Mouse (Mus musculus): ENCODE measurements around the gene AW011738. TPM values are rescaled to one million over a fixed set of nuclear protein-coding genes. Genes with fewer than 3 reads are reported as not detected.

Gene AW011738
- polyA plus RNA-seq (2012; fragmentation: generic; extraction: Trizol): 0.48 TPM

DNA sequence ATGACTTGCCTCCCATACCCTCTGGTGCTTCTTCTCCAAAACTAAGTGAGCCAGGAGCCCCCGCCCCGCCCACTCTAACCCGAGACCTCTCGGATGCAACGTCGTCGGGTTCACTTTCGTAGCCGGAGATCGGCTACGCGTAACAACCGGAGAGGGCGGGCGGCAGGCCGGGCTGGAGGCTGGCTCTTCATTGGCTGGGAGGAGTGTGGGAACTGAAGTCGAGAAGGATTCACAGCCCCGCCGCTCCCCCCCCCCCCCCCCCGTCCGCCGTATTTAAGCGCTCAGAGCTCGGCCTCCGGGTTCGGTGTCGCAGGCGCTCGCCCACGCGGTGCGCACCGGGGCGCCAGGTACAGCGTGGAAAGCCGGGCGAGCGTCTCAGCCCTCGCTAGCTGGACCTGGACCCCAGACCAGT lies at the start of gene AW011738:
AW011738 (plus strand) TSS at position 304 of the 412 bp plus-strand sequence.
- H3K4me2 ChIP-seq (ENCODE audit: low read depth): peak within 1 kb of the TSS; percentile 87
- no peaks in the 10 kb centered on the region for H3K36me3 ChIP-seq (ENCODE audit: control insufficient read depth, insufficient read depth)
- TF ChIP-seq USF1 (IDR thresholded peaks at IDR 0.05; ENCODE audit: low read depth) (no peak), MYOG (IDR thresholded peaks at IDR 0.05; ENCODE audit: control insufficient read depth in 1 of 3, insufficient read depth in 1 of 3, insufficient read length in 2 of 3, low read depth in 2 of 3) (no peak), MYOD1 (IDR thresholded peaks at IDR 0.05; ENCODE audit: control insufficient read depth in 1 of 3, insufficient read length in 2 of 3, low read depth in 2 of 3) (no peak), MAX (IDR thresholded peaks at IDR 0.05; ENCODE audit: low read depth) (no peak), POLR2A (IDR thresholded peaks at IDR 0.05; ENCODE audit: insufficient read length, low read depth) (no peak), TCF3 (IDR thresholded peaks at IDR 0.05; ENCODE audit: insufficient read length, low read depth) (no peak), REST (IDR thresholded peaks at IDR 0.05; ENCODE audit: insufficient read depth, insufficient read length) (no peak)
- H3K79me2 ChIP-seq (ENCODE audit: control insufficient read depth, insufficient read depth): no peaks in the 10 kb centered on the region
- no peaks in the 10 kb centered on the region for H3K27me3 ChIP-seq (ENCODE audit: control insufficient read depth, insufficient read depth, insufficient read length)
- peak within 1 kb of the TSS; percentile 33 for H3K4me3 ChIP-seq
- H3ac ChIP-seq (ENCODE audit: control insufficient read depth, insufficient read length): peak within 1 kb of the TSS; percentile 11

DNA sequence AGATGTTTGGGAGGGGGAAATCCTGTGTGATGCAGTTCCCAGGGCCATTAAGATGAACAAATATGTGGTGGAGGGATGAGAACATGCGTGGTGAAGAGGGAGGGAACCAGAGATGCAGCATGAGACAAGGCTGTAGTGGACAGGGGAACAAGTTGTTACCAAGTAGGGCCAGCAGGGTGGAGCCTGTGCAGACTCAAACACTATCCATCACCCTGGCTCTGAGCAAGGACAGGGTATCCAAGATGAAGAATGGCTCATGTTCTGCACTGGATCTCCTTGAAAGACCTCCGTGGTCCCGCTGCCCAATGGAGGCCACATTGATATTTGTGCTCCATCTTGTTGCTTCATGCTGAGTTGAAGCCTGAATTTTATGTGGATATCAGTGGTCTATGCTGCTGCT lies 48.3 kb upstream of the AW011738 start:
- Histone ChIP-seq H3ac (ENCODE audit: control insufficient read depth, insufficient read length) (no peak overlapping the region), H3K27me3 (ENCODE audit: control insufficient read depth, insufficient read depth, insufficient read length) (no peaks in the 10 kb centered on the region), H3K4me3 (no peak overlapping the region), H3K79me2 (ENCODE audit: control insufficient read depth, insufficient read depth) (no peaks in the 10 kb centered on the region), H3K4me2 (ENCODE audit: low read depth) (no peak overlapping the region), H3K36me3 (ENCODE audit: control insufficient read depth, insufficient read depth) (no peaks in the 10 kb centered on the region)
- no peak for TF ChIP-seq POLR2A (IDR thresholded peaks at IDR 0.05; ENCODE audit: insufficient read length, low read depth)
- TF ChIP-seq MYOG (IDR thresholded peaks at IDR 0.05; ENCODE audit: control insufficient read depth in 1 of 3, insufficient read depth in 1 of 3, insufficient read length in 2 of 3, low read depth in 2 of 3): no peak
- TF ChIP-seq E2F4 (IDR thresholded peaks at IDR 0.05; ENCODE audit: insufficient read depth): no peak

DNA sequence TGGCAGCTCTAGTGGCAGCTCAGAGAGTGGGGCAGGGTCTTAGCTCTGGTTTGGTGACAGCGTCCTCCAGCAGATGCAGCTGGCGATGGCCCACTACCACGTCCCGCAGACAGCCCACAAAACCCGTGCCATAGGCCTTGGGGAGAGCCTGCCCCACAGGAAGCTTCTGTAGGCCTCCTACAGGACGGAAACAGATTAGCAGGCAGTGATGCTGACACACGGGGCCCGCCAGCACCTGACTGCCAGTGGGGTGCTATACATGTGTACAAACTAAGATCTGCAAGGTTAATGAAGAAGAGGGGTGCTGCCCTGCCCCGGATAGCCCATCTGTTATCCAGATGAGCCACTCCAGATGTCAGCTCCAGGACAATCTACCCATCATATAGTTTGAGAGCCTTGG lies 36.6 kb upstream of the AW011738 start:
- H3K4me3 ChIP-seq: no peak overlapping the region
- TF ChIP-seq SRF (IDR thresholded peaks at IDR 0.05; ENCODE audit: control insufficient read depth, insufficient read length, low read depth): no peak
- TF ChIP-seq POLR2AphosphoS2 (IDR thresholded peaks at IDR 0.05; ENCODE audit: insufficient read length, low read depth): no peak
- no peak for TF ChIP-seq CEBPB (IDR thresholded peaks at IDR 0.05; ENCODE audit: insufficient read depth, poor library complexity, severe bottlenecking)
- no peak for TF ChIP-seq TCF3 (IDR thresholded peaks at IDR 0.05; ENCODE audit: insufficient read length, low read depth)
- no peak for TF ChIP-seq POLR2A (IDR thresholded peaks at IDR 0.05; ENCODE audit: insufficient read length, low read depth)
- no peak for TF ChIP-seq REST (IDR thresholded peaks at IDR 0.05; ENCODE audit: insufficient read depth, insufficient read length)
- no peak for TF ChIP-seq E2F4 (IDR thresholded peaks at IDR 0.05; ENCODE audit: insufficient read depth)
- no peak for TF ChIP-seq MAX (IDR thresholded peaks at IDR 0.05; ENCODE audit: low read depth)
- TF ChIP-seq MYOG (IDR thresholded peaks at IDR 0.05; ENCODE audit: control insufficient read depth in 1 of 3, insufficient read depth in 1 of 3, insufficient read length in 2 of 3, low read depth in 2 of 3): no peak
- TF ChIP-seq USF1 (IDR thresholded peaks at IDR 0.05; ENCODE audit: low read depth): no peak
- no peak for TF ChIP-seq MYOD1 (IDR thresholded peaks at IDR 0.05; ENCODE audit: control insufficient read depth in 1 of 3, insufficient read length in 2 of 3, low read depth in 2 of 3)
- TF ChIP-seq TCF12 (IDR thresholded peaks at IDR 0.05; ENCODE audit: insufficient read depth, poor library complexity, severe bottlenecking): no peak
- no peak overlapping the region for H3ac ChIP-seq (ENCODE audit: control insufficient read depth, insufficient read length)
- H3K36me3 ChIP-seq (ENCODE audit: control insufficient read depth, insufficient read depth): no peaks in the 10 kb centered on the region
- no peaks in the 10 kb centered on the region for H3K79me2 ChIP-seq (ENCODE audit: control insufficient read depth, insufficient read depth)
- no peak overlapping the region for H3K4me2 ChIP-seq (ENCODE audit: low read depth)
- H3K27me3 ChIP-seq (ENCODE audit: control insufficient read depth, insufficient read depth, insufficient read length): no peaks in the 10 kb centered on the region

DNA sequence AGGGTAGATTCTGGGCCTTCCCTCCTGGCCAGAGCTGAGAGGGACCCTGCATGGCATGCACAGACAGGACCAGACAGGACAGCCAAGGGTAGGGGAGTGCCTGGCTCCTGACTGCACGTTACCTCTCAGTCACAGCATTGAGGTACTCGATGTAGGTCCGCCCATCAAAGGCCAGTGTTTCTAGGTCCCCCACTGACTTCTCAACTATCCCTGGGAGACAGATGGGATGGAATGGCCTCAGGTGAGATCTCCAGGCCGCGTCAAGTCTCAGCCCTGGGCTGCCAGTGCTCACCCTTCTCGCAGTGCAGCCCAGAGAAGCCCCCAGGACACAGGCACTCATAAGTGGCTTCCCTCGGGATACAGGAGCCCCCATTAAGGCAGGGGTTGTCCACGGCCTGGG lies 34.5 kb upstream of the AW011738 start:
- Histone ChIP-seq H3K79me2 (ENCODE audit: control insufficient read depth, insufficient read depth) (no peaks in the 10 kb centered on the region), H3K27me3 (ENCODE audit: control insufficient read depth, insufficient read depth, insufficient read length) (no peaks in the 10 kb centered on the region), H3K4me2 (ENCODE audit: low read depth) (no peak overlapping the region), H3K4me3 (no peak overlapping the region), H3K36me3 (ENCODE audit: control insufficient read depth, insufficient read depth) (no peaks in the 10 kb centered on the region), H3ac (ENCODE audit: control insufficient read depth, insufficient read length) (no peak overlapping the region)
- TF ChIP-seq SRF (IDR thresholded peaks at IDR 0.05; ENCODE audit: control insufficient read depth, insufficient read length, low read depth) (no peak), MAX (IDR thresholded peaks at IDR 0.05; ENCODE audit: low read depth) (no peak), POLR2AphosphoS2 (IDR thresholded peaks at IDR 0.05; ENCODE audit: insufficient read length, low read depth) (no peak), POLR2A (IDR thresholded peaks at IDR 0.05; ENCODE audit: insufficient read length, low read depth) (no peak), MYOD1 (IDR thresholded peaks at IDR 0.05; ENCODE audit: control insufficient read depth in 1 of 3, insufficient read length in 2 of 3, low read depth in 2 of 3) (no peak), CEBPB (IDR thresholded peaks at IDR 0.05; ENCODE audit: insufficient read depth, poor library complexity, severe bottlenecking) (no peak), TCF12 (IDR thresholded peaks at IDR 0.05; ENCODE audit: insufficient read depth, poor library complexity, severe bottlenecking) (no peak), USF1 (IDR thresholded peaks at IDR 0.05; ENCODE audit: low read depth) (no peak), REST (IDR thresholded peaks at IDR 0.05; ENCODE audit: insufficient read depth, insufficient read length) (no peak), TCF3 (IDR thresholded peaks at IDR 0.05; ENCODE audit: insufficient read length, low read depth) (no peak), E2F4 (IDR thresholded peaks at IDR 0.05; ENCODE audit: insufficient read depth) (no peak), MYOG (IDR thresholded peaks at IDR 0.05; ENCODE audit: control insufficient read depth in 1 of 3, insufficient read depth in 1 of 3, insufficient read length in 2 of 3, low read depth in 2 of 3) (no peak)

DNA sequence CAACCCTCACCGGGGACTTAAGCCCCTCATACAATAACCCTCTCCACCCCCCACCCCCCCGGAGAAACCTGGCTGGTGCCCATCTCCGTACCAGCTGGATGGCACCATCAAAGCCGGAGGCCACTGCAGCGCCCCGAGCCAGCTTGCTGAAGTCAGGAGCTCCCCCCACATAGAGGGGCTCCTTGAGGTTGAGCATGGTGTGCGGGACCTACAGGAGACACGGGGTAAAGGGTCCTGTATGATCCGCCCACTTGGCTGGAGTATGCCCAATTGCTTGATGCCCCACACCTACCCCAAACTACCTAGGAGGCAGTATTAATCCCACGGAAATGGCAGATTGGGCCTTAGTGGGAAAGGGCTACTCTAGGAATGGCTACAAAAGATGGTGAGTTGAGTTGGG lies 34.0 kb upstream of the AW011738 start:
- TF ChIP-seq POLR2A (IDR thresholded peaks at IDR 0.05; ENCODE audit: insufficient read length, low read depth): no peak
- TF ChIP-seq USF1 (IDR thresholded peaks at IDR 0.05; ENCODE audit: low read depth): no peak
- no peak for TF ChIP-seq MYOG (IDR thresholded peaks at IDR 0.05; ENCODE audit: control insufficient read depth in 1 of 3, insufficient read depth in 1 of 3, insufficient read length in 2 of 3, low read depth in 2 of 3)
- no peak for TF ChIP-seq TCF3 (IDR thresholded peaks at IDR 0.05; ENCODE audit: insufficient read length, low read depth)
- TF ChIP-seq REST (IDR thresholded peaks at IDR 0.05; ENCODE audit: insufficient read depth, insufficient read length): no peak
- no peak for TF ChIP-seq E2F4 (IDR thresholded peaks at IDR 0.05; ENCODE audit: insufficient read depth)
- no peak for TF ChIP-seq MYOD1 (IDR thresholded peaks at IDR 0.05; ENCODE audit: control insufficient read depth in 1 of 3, insufficient read length in 2 of 3, low read depth in 2 of 3)
- TF ChIP-seq TCF12 (IDR thresholded peaks at IDR 0.05; ENCODE audit: insufficient read depth, poor library complexity, severe bottlenecking): no peak
- TF ChIP-seq SRF (IDR thresholded peaks at IDR 0.05; ENCODE audit: control insufficient read depth, insufficient read length, low read depth): no peak
- no peaks in the 10 kb centered on the region for H3K79me2 ChIP-seq (ENCODE audit: control insufficient read depth, insufficient read depth)
- H3K4me3 ChIP-seq: no peak overlapping the region
- no peaks in the 10 kb centered on the region for H3K36me3 ChIP-seq (ENCODE audit: control insufficient read depth, insufficient read depth)
- H3K27me3 ChIP-seq (ENCODE audit: control insufficient read depth, insufficient read depth, insufficient read length): no peaks in the 10 kb centered on the region
- H3K4me2 ChIP-seq (ENCODE audit: low read depth): no peak overlapping the region
- no peak overlapping the region for H3ac ChIP-seq (ENCODE audit: control insufficient read depth, insufficient read length)

Measured in myocyte (in vitro differentiated cells).